Mouse (Mus musculus): ENCODE data around the gene Rbfox1.

DNA sequence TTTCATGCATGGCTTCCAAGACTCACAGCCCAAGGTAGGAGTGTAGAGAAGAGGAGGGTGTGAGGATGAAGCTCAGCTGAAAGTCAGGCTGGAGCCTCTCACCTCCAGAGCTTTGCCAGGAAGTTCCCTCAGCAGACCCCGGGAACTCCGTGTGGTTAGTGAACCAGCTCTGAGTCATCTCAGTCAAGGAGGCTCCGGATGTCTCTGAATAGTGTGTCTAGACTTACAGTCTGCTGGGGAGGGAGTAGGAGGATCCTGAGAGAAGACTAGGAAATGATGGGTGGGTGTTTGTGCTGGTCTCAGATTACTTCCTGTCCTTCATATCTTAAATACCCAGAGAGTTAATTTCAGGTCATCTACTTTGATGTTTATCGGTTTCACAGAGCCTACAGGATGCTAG is 1004.1 kb downstream of the Rbfox1 start:
- TF ChIP-seq POLR2A (IDR thresholded peaks at IDR 0.05; ENCODE audit: borderline replicate concordance, low read depth, low read length) (no peak), CTCF (IDR thresholded peaks at IDR 0.05; ENCODE audit: low read depth, low read length) (no peak)

Data from bone marrow macrophage, adult 2 months (primary cell).